In genomic region chr12:5191628-5192379, GRCm38 (mm10) we compare ENCODE assay signal across 8 mouse cellular contexts.
A peak's percentile ranks its signal among the peaks of the same experiment; 100 is the strongest.
DNase-seq lines count a peak whose midpoint lies in the region; ATAC-seq and TF ChIP-seq lines count a peak whose summit lies in the region.

No protein-coding gene starts in this region.

- H3K4me2 ChIP-seq in lung, embryonic 14.5 days = peak overlapping the region; percentile 48

- H3K4me3 ChIP-seq in lung, embryonic 14.5 days (ENCODE audit: low read depth, low read length) = no peak overlapping the region

- no peaks in the 10 kb centered on the region for H3K9me3 ChIP-seq in lung, embryonic 14.5 days (ENCODE audit: low read depth, low read length)

- no peaks in the 10 kb centered on the region for H3K36me3 ChIP-seq in lung, embryonic 14.5 days (ENCODE audit: insufficient read depth)

- 5% methylated on average over 14 of the region's 14 CpGs for WGBS in lung, embryonic 14.5 days

- peaks cover 13% of the 10 kb centered on the region for H3K4me1 ChIP-seq in lung, embryonic 14.5 days (ENCODE audit: insufficient read depth)

- DNase-seq in T-cell, adult 2 months (ENCODE audit: low spot score) = peak; percentile 7
- peak; percentile 78 to 83 for DNase-seq in heart, adult 18-20 months
- peak; percentile 65 for DNase-seq in kidney, adult 11 months
- peak; percentile 79 for DNase-seq in lung, embryonic 14.5 days
- peak; percentile 86 for DNase-seq in retina, adult 2 months (ENCODE audit: low read depth, low spot score)
- no peak for DNase-seq in adipocyte (ENCODE audit: low spot score)
- no peak for DNase-seq in layer of hippocampus, adult 9-10 months (ENCODE audit: low spot score)

- ATAC-seq in common myeloid progenitor, adult 5-6 weeks (replicated peaks; ENCODE audit: low read depth, poor library complexity, severe bottlenecking) = peak; percentile 8; the same call in 1 of the 2 replicates
- ATAC-seq in lung, embryonic 14.5 days (ENCODE audit: insufficient read depth) = peak; percentile 90

- H3K9ac ChIP-seq in lung, embryonic 14.5 days = no peak overlapping the region

- no peaks in the 10 kb centered on the region for H3K27me3 ChIP-seq in lung, embryonic 14.5 days (ENCODE audit: insufficient read depth, low read length)

- TF ChIP-seq CTCF in lung, embryonic 14.5 days (IDR thresholded peaks at IDR 0.05; ENCODE audit: low read depth) = no peak

- H3K27ac ChIP-seq in lung, embryonic 14.5 days (ENCODE audit: low read depth) = peak overlapping the region; percentile 14; the same call in 1 of the 2 replicates

Comparison
In these comparisons a context has a peak if more than half of its experiments do, and no peak if none do; other contexts are left out.
1. DNase-seq: peak in T-cell, adult 2 months (single experiment), heart, adult 18-20 months (2 of 2), kidney, adult 11 months (single experiment), lung, embryonic 14.5 days (single experiment) and retina, adult 2 months (single experiment); none in adipocyte (single experiment) and layer of hippocampus, adult 9-10 months (single experiment).